Mouse (Mus musculus): ENCODE results near the gene Wnt2b. TPM values are rescaled to one million over a fixed set of nuclear protein-coding genes. Genes with fewer than 3 reads are reported as not detected.

Wnt2b gene
- polyA plus RNA-seq, 1 experiment from 2014 or later: 1.3 TPM

DNA sequence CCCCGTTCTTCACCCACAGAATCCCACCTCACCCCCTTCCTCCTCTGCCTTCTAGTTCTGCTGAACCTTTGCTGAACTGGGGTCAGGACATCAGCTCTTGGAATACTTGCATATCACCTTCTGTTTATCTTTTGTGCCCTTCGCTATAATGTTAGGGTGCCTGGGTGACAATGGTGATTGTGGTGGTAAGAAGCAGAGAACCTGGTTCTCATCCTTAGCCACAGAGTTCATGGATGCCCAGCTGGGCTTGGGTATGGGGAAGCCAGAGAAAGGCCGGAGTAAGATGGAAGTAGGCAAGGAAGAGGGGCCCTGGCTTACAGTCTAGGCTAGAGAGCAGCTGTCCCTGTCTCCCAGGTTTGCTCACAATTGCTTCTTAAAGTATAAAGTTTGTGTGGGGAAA, 7.6 kb downstream of the Wnt2b start:
- H3K4me1 ChIP-seq (ENCODE audit: control insufficient read depth, insufficient read depth, low read length): peaks cover 7% of the 10 kb centered on the region; the same call in 1 of the 2 replicates
- H3K27ac ChIP-seq (ENCODE audit: low read length): no peak overlapping the region
- H3K4me2 ChIP-seq (ENCODE audit: low read depth, low read length): no peak overlapping the region
- 96% methylated on average over 3 of the region's 3 CpGs for WGBS
- H3K27me3 ChIP-seq (replicated peaks; ENCODE audit: control insufficient read depth, insufficient read depth, low read length): peaks cover 7% of the 10 kb centered on the region; the same call in 1 of the 2 replicates
- H3K9me3 ChIP-seq (ENCODE audit: control insufficient read depth, low read length): no peaks in the 10 kb centered on the region
- no peak for ATAC-seq
- H3K9ac ChIP-seq (ENCODE audit: low read depth, low read length): no peak overlapping the region
- no peak overlapping the region for H3K4me3 ChIP-seq (ENCODE audit: low read length)
- no peaks in the 10 kb centered on the region; the same call in 1 of the 2 replicates for H3K36me3 ChIP-seq (ENCODE audit: control insufficient read depth, insufficient read depth, low read length)

DNA sequence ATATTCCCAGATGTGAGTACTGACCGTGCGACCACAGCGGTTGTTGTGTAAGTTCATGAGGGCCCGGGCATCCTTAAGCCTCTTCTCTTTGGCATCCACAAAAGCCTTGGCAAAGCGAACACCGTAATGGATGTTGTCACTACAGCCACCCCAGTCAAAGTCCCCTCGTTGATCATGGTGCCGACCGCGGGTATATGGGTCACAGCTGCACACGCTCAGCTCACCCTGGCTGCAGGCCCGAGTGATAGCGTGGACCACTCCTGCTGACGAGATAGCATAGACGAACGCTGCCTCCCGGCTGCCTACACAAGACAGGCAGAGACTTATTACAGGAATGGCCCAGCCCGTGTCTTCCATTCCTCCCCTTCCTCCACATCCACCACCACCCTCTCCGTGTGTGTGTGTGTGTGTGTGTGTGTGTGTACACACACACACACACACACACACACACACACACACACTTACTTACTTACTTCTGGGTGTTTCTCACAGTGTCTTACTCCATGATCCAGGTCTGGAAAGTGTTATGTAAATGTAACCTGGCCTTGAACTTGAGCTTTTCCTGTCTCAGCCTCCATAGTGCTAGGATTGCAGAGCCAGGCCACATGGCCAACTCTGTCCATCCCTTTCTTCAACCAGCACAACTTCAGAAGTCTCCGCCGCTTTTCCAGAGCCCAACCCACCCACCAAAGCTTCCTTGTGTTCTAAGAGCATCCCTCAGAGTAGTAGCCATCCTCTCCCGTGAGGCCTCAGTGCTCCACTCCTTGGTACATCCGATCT, 8.6 kb downstream of the Wnt2b start:
- 88% methylated on average over 23 of the region's 23 CpGs for WGBS
- H3K4me2 ChIP-seq (ENCODE audit: low read depth, low read length): no peak overlapping the region
- ATAC-seq: no peak
- H3K9ac ChIP-seq (ENCODE audit: low read depth, low read length): no peak overlapping the region
- H3K4me3 ChIP-seq (ENCODE audit: low read length): no peak overlapping the region
- no peak overlapping the region for H3K27ac ChIP-seq (ENCODE audit: low read length)
- no peaks in the 10 kb centered on the region for H3K9me3 ChIP-seq (ENCODE audit: control insufficient read depth, low read length)
- no peaks in the 10 kb centered on the region for H3K27me3 ChIP-seq (replicated peaks; ENCODE audit: control insufficient read depth, insufficient read depth, low read length)
- H3K36me3 ChIP-seq (ENCODE audit: control insufficient read depth, insufficient read depth, low read length): no peaks in the 10 kb centered on the region; the same call in 1 of the 2 replicates
- peaks cover 7% of the 10 kb centered on the region; the same call in 1 of the 2 replicates for H3K4me1 ChIP-seq (ENCODE audit: control insufficient read depth, insufficient read depth, low read length)

DNA sequence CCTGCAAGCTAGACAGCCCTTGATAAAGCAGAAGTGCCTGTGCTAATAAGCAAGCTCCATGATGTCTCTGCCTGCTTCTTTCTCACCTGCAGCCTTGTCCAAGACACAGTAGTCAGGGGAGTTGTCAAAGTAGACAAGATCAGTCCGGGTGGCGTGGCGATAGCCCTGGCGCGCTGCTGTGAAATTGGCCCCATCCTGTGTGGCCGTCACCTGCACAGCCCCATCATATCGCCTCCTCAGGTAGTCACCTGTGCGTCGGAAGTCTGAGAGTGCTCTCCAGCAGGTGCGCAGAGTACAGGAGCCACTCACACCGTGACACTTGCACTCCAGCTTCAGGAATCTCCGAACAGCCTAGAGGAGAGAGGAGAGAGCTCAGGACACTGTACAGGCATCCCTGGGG, 10.8 kb downstream of the Wnt2b start:
- H3K36me3 ChIP-seq (ENCODE audit: control insufficient read depth, insufficient read depth, low read length): peaks cover 3% of the 10 kb centered on the region; the same call in 1 of the 2 replicates
- no peaks in the 10 kb centered on the region for H3K9me3 ChIP-seq (ENCODE audit: control insufficient read depth, low read length)
- H3K27ac ChIP-seq (ENCODE audit: low read length): no peak overlapping the region
- WGBS: 93% methylated on average over 12 of the region's 12 CpGs
- H3K27me3 ChIP-seq (replicated peaks; ENCODE audit: control insufficient read depth, insufficient read depth, low read length): no peaks in the 10 kb centered on the region
- no peak overlapping the region for H3K4me3 ChIP-seq (ENCODE audit: low read length)
- H3K9ac ChIP-seq (ENCODE audit: low read depth, low read length): no peak overlapping the region
- no peak overlapping the region for H3K4me2 ChIP-seq (ENCODE audit: low read depth, low read length)
- 0 out of 2 replicates have a peak, but pooled peaks cover 1% of the 10 kb centered on the region for H3K4me1 ChIP-seq (ENCODE audit: control insufficient read depth, insufficient read depth, low read length)
- no peak for ATAC-seq

DNA sequence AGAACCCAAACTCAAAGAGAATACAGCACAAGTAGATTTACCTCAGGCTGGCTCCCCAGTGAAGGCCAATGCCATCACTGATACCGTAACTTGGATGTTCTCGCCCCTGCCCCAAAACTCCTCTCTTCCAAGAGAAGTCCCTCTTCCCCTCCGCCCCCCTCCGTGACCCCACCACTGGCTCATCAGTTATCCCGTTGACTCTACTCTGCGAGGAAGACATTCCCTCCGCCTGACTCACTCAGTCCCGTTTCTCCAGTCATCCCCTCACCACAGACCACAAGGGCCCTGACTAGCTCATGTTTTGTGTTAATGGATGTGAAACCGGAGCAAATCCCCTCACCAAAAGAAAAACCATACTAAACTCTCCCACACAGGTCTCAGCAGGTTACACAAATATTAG, 16.8 kb downstream of the Wnt2b start:
- no peak overlapping the region for H3K9ac ChIP-seq (ENCODE audit: low read depth, low read length)
- H3K4me3 ChIP-seq (ENCODE audit: low read length): no peak overlapping the region
- H3K36me3 ChIP-seq (ENCODE audit: control insufficient read depth, insufficient read depth, low read length): 0 out of 2 replicates have a peak, but pooled peaks cover 3% of the 10 kb centered on the region
- no peaks in the 10 kb centered on the region for H3K9me3 ChIP-seq (ENCODE audit: control insufficient read depth, low read length)
- peak overlapping the region; percentile 29 for H3K27ac ChIP-seq (ENCODE audit: low read length)
- no peaks in the 10 kb centered on the region for H3K27me3 ChIP-seq (replicated peaks; ENCODE audit: control insufficient read depth, insufficient read depth, low read length)
- ATAC-seq: peak; percentile 56; the same call in 1 of the 2 replicates
- 54% methylated on average over 9 of the region's 9 CpGs for WGBS
- H3K4me2 ChIP-seq (ENCODE audit: low read depth, low read length): no peak overlapping the region
- H3K4me1 ChIP-seq (ENCODE audit: control insufficient read depth, insufficient read depth, low read length): peaks cover 19% of the 10 kb centered on the region

DNA sequence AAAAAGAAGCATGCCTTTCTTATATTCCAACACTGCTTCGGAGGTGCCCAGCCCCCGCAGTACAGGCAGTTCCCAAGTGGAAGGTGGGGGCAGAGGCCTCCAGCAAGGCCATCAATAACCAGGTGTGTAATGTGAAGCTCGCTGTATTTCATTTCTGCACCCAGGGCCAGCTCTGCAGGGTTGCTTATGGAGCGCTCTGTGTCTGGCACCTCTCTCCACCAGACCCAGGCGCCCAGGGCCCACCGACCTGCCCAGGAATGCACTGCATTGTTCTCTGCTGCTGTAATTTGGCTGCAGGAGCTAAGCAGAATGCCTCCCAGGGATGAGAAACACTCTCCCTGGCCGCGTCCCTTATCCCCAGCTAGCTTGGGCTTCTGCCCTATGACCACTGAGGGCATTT, 18.4 kb downstream of the Wnt2b start:
- no peak overlapping the region; the same call in 1 of the 2 replicates for H3K27ac ChIP-seq (ENCODE audit: low read length)

DNA sequence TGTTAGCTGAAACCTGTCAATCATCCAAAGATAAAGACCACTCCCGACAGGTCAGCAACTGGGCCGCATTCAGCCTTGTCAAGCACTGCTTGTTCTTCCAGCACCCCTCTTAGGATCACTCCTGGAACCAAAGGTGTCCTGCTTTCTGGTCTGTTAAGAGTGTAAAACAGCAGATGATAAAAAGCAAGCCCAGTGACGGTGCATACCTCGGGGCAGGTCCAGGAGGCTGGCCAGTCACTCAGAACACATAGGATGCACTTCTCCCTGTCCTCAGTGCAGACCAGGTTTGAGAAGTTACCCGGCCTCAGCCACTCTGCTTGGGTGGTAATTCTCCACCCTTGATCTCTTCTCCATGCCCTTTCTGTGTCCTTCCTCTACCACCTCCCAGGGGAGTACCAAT, 19.0 kb downstream of the Wnt2b start:
- no peaks in the 10 kb centered on the region for H3K27me3 ChIP-seq (replicated peaks; ENCODE audit: control insufficient read depth, insufficient read depth, low read length)
- no peak for ATAC-seq
- no peak overlapping the region for H3K4me2 ChIP-seq (ENCODE audit: low read depth, low read length)
- WGBS: 54% methylated on average over 5 of the region's 5 CpGs
- peak overlapping the region; percentile 28; the same call in 1 of the 2 replicates for H3K27ac ChIP-seq (ENCODE audit: low read length)
- no peak overlapping the region for H3K9ac ChIP-seq (ENCODE audit: low read depth, low read length)
- H3K9me3 ChIP-seq (ENCODE audit: control insufficient read depth, low read length): no peaks in the 10 kb centered on the region
- peaks cover 22% of the 10 kb centered on the region for H3K4me1 ChIP-seq (ENCODE audit: control insufficient read depth, insufficient read depth, low read length)
- 0 out of 2 replicates have a peak, but pooled peaks cover 3% of the 10 kb centered on the region for H3K36me3 ChIP-seq (ENCODE audit: control insufficient read depth, insufficient read depth, low read length)
- no peak overlapping the region for H3K4me3 ChIP-seq (ENCODE audit: low read length)

More for the DNA sequence above, 18.4 kb downstream of the Wnt2b start:
- 54% methylated on average over 8 of the region's 8 CpGs for WGBS
- no peak overlapping the region for H3K4me3 ChIP-seq (ENCODE audit: low read length)
- no peak overlapping the region for H3K4me2 ChIP-seq (ENCODE audit: low read depth, low read length)
- ATAC-seq: no peak
- H3K4me1 ChIP-seq (ENCODE audit: control insufficient read depth, insufficient read depth, low read length): peaks cover 22% of the 10 kb centered on the region
- no peaks in the 10 kb centered on the region for H3K9me3 ChIP-seq (ENCODE audit: control insufficient read depth, low read length)
- H3K9ac ChIP-seq (ENCODE audit: low read depth, low read length): no peak overlapping the region
- 0 out of 2 replicates have a peak, but pooled peaks cover 3% of the 10 kb centered on the region for H3K36me3 ChIP-seq (ENCODE audit: control insufficient read depth, insufficient read depth, low read length)
- no peaks in the 10 kb centered on the region for H3K27me3 ChIP-seq (replicated peaks; ENCODE audit: control insufficient read depth, insufficient read depth, low read length)

DNA sequence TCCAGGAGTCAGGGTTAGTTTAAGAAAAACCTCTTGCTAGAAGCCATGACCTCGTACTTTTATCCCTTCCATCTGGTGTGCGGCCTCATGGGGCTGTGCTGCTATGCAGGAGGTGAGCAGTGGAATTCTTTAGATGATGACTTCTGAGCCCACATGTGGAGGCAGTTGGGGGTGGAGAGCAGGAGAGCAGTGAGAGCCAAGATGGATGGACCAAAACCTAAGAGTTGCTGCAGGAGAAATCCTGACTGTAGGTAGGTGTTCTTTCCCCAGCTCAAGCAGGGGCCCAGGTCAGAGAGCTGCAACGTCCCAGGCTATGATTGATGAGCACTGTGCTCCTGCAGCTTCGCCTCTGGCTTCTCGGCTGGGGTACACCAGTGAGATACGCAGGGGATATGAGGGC, 21.0 kb downstream of the Wnt2b start:
- Histone ChIP-seq H3K36me3 (ENCODE audit: control insufficient read depth, insufficient read depth, low read length) (0 out of 2 replicates have a peak, but pooled peaks cover 3% of the 10 kb centered on the region), H3K9me3 (ENCODE audit: control insufficient read depth, low read length) (no peaks in the 10 kb centered on the region), H3K4me2 (ENCODE audit: low read depth, low read length) (no peak overlapping the region), H3K27me3 (replicated peaks; ENCODE audit: control insufficient read depth, insufficient read depth, low read length) (no peaks in the 10 kb centered on the region), H3K9ac (ENCODE audit: low read depth, low read length) (no peak overlapping the region), H3K4me3 (ENCODE audit: low read length) (no peak overlapping the region), H3K4me1 (ENCODE audit: control insufficient read depth, insufficient read depth, low read length) (peaks cover 22% of the 10 kb centered on the region), H3K27ac (ENCODE audit: low read length) (no peak overlapping the region)
- 54% methylated on average over 6 of the region's 6 CpGs for WGBS
- no peak for ATAC-seq

DNA sequence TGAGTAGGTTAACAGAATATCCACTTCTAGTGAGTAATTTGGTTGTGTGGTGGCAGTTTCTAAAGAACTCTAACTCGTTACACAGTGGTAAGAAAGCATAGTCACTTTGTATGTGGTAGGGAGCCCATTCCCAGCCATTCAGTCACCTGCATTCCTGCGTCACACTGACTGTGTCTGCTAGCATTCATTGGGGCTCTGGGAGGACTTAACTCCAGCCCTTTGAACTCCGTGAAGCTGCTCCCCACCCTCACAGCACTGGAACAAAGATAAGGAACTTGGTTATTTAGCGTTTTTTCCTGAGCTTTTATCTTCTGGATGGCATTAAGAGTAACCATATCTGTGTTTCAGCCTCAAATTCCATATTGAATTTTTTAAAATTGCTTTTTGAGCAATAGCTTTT, 23.4 kb downstream of the Wnt2b start:
- WGBS: 44% methylated on average over 4 of the region's 4 CpGs
- no peak overlapping the region for H3K4me3 ChIP-seq (ENCODE audit: low read length)
- H3K9ac ChIP-seq (ENCODE audit: low read depth, low read length): no peak overlapping the region
- 0 out of 2 replicates have a peak, but pooled peaks cover 3% of the 10 kb centered on the region for H3K36me3 ChIP-seq (ENCODE audit: control insufficient read depth, insufficient read depth, low read length)
- no peaks in the 10 kb centered on the region for H3K9me3 ChIP-seq (ENCODE audit: control insufficient read depth, low read length)
- H3K4me1 ChIP-seq (ENCODE audit: control insufficient read depth, insufficient read depth, low read length): peaks cover 15% of the 10 kb centered on the region
- peak; percentile 95 for ATAC-seq
- no peaks in the 10 kb centered on the region for H3K27me3 ChIP-seq (replicated peaks; ENCODE audit: control insufficient read depth, insufficient read depth, low read length)
- H3K27ac ChIP-seq (ENCODE audit: low read length): peak overlapping the region; percentile 68
- peak overlapping the region; percentile 27; the same call in 1 of the 2 replicates for H3K4me2 ChIP-seq (ENCODE audit: low read depth, low read length)

DNA sequence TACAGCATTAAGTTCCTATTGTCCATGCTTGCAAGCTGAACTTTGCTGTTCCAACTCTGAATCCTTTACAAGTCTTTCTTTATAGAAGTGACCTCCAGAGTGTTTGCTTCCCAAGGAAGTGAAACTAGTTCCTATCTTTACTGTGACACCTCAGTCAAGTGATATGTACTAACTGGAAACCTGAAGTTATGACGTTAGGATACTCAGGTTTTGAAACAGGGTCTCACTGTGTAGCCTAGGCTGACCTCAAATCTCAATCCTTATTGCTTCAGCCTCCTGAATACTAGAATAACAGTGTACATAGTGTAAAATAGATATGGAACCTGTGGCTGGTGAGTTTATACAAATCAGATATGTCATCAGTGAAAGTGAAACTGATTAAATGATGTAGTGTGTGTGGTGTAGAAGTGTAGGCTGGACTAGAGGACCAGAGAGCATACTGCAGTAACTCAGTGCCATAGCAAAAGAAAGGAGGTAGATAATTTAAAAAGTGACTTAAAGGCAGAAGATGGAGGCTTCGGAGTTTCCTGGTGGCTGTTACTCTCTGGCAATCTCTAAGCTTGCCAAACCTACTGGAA, 23.9 kb downstream of the Wnt2b start:
- H3K27ac ChIP-seq (ENCODE audit: low read length): peak overlapping the region; percentile 68
- WGBS: 79% methylated on average over 2 of the region's 2 CpGs
- H3K9ac ChIP-seq (ENCODE audit: low read depth, low read length): no peak overlapping the region
- H3K36me3 ChIP-seq (ENCODE audit: control insufficient read depth, insufficient read depth, low read length): 0 out of 2 replicates have a peak, but pooled peaks cover 3% of the 10 kb centered on the region
- peak overlapping the region; percentile 27; the same call in 1 of the 2 replicates for H3K4me2 ChIP-seq (ENCODE audit: low read depth, low read length)
- peak; percentile 74 for ATAC-seq
- H3K4me3 ChIP-seq (ENCODE audit: low read length): no peak overlapping the region
- H3K4me1 ChIP-seq (ENCODE audit: control insufficient read depth, insufficient read depth, low read length): peaks cover 10% of the 10 kb centered on the region
- no peaks in the 10 kb centered on the region for H3K27me3 ChIP-seq (replicated peaks; ENCODE audit: control insufficient read depth, insufficient read depth, low read length)
- H3K9me3 ChIP-seq (ENCODE audit: control insufficient read depth, low read length): no peaks in the 10 kb centered on the region

All from intestine, embryonic 16.5 days (tissue).